Mouse (Mus musculus): ENCODE data around the gene Tmem190. TPM values are rescaled to one million over a fixed set of nuclear protein-coding genes. Genes with fewer than 3 reads are reported as not detected.

The Tmem190 gene
- polyA plus RNA-seq, 1 experiment from 2014 or later, result 0.70 TPM

GRCm38 (mm10) chr7:4741672-4742481, 40.9 kb upstream of the Tmem190 start:
- Histone ChIP-seq H3K4me2 (ENCODE audit: low read length) (peak overlapping the region; percentile 73), H3K36me3 (ENCODE audit: insufficient read depth, low read length) (peaks cover 7% of the 10 kb centered on the region), H3K4me3 (replicated peaks; ENCODE audit: low read depth, low read length) (peak overlapping the region; percentile 57; the same call in 1 of the 2 replicates), H3K9me3 (replicated peaks; ENCODE audit: low read length) (no peaks in the 10 kb centered on the region), H3K27me3 (ENCODE audit: insufficient read depth, low read length) (no peaks in the 10 kb centered on the region), H3K27ac (peak overlapping the region; percentile 85), H3K4me1 (replicated peaks; ENCODE audit: insufficient read depth, low read length) (peaks cover 15% of the 10 kb centered on the region), H3K9ac (ENCODE audit: low read depth, low read length) (peak overlapping the region; percentile 67)
- WGBS, result 82% methylated on average over 21 of the region's 21 CpGs
- TF ChIP-seq CTCF (IDR thresholded peaks at IDR 0.05; ENCODE audit: low read depth), result no peak
- DNase-seq (ENCODE audit: low spot score) (no peak), ATAC-seq (replicated peaks; ENCODE audit: low FRiP score, low read depth) (no peak)

GRCm38 (mm10) chr7:4742482-4742819, 40.3 kb upstream of the Tmem190 start:
- ATAC-seq (replicated peaks; ENCODE audit: low FRiP score, low read depth), result no peak
- no peaks in the 10 kb centered on the region for H3K9me3 ChIP-seq (replicated peaks; ENCODE audit: low read length)
- H3K4me3 ChIP-seq (replicated peaks; ENCODE audit: low read depth, low read length), result no peak overlapping the region
- H3K27ac ChIP-seq, result no peak overlapping the region
- H3K9ac ChIP-seq (ENCODE audit: low read depth, low read length), result no peak overlapping the region
- WGBS, result 88% methylated on average over 6 of the region's 6 CpGs
- peaks cover 15% of the 10 kb centered on the region for H3K4me1 ChIP-seq (replicated peaks; ENCODE audit: insufficient read depth, low read length)
- TF ChIP-seq CTCF (IDR thresholded peaks at IDR 0.05; ENCODE audit: low read depth), result no peak
- H3K4me2 ChIP-seq (ENCODE audit: low read length), result 0 out of 2 replicates have a peak overlapping the region, but pooled peaks have one; percentile 73
- DNase-seq (ENCODE audit: low spot score), result no peak
- peaks cover 7% of the 10 kb centered on the region for H3K36me3 ChIP-seq (ENCODE audit: insufficient read depth, low read length)
- H3K27me3 ChIP-seq (ENCODE audit: insufficient read depth, low read length), result no peaks in the 10 kb centered on the region

- TF ChIP-seq CTCF (IDR thresholded peaks at IDR 0.05; ENCODE audit: low read depth), result no peak
- Histone ChIP-seq H3K36me3 (ENCODE audit: insufficient read depth, low read length) (peaks cover 7% of the 10 kb centered on the region), H3K27me3 (ENCODE audit: insufficient read depth, low read length) (no peaks in the 10 kb centered on the region), H3K27ac (no peak overlapping the region), H3K9ac (ENCODE audit: low read depth, low read length) (no peak overlapping the region), H3K4me2 (ENCODE audit: low read length) (no peak overlapping the region), H3K9me3 (replicated peaks; ENCODE audit: low read length) (no peaks in the 10 kb centered on the region), H3K4me1 (replicated peaks; ENCODE audit: insufficient read depth, low read length) (peaks cover 15% of the 10 kb centered on the region), H3K4me3 (replicated peaks; ENCODE audit: low read depth, low read length) (no peak overlapping the region)
- DNase-seq (ENCODE audit: low spot score) (peak; percentile 53), ATAC-seq (replicated peaks; ENCODE audit: low FRiP score, low read depth) (no peak)
- WGBS, result 60% methylated on average over 2 of the region's 2 CpGs
These were observed 39.4 kb upstream of the Tmem190 start for GRCm38 (mm10) chr7:4743354-4743753.

- Histone ChIP-seq H3K4me2 (ENCODE audit: low read length) (no peak overlapping the region), H3K9me3 (replicated peaks; ENCODE audit: low read length) (no peaks in the 10 kb centered on the region), H3K27me3 (ENCODE audit: insufficient read depth, low read length) (no peaks in the 10 kb centered on the region), H3K9ac (ENCODE audit: low read depth, low read length) (no peak overlapping the region), H3K27ac (no peak overlapping the region), H3K36me3 (ENCODE audit: insufficient read depth, low read length) (peaks cover 7% of the 10 kb centered on the region), H3K4me3 (replicated peaks; ENCODE audit: low read depth, low read length) (no peak overlapping the region), H3K4me1 (replicated peaks; ENCODE audit: insufficient read depth, low read length) (peaks cover 15% of the 10 kb centered on the region)
- TF ChIP-seq CTCF (IDR thresholded peaks at IDR 0.05; ENCODE audit: low read depth), result no peak
- ATAC-seq (replicated peaks; ENCODE audit: low FRiP score, low read depth), result no peak
- DNase-seq (ENCODE audit: low spot score), result no peak
- 96% methylated on average over 6 of the region's 6 CpGs for WGBS
These were observed 37.9 kb upstream of the Tmem190 start for GRCm38 (mm10) chr7:4744886-4745285.

- WGBS, result 85% methylated on average over 22 of the region's 22 CpGs
- DNase-seq (ENCODE audit: low spot score) (no peak), ATAC-seq (replicated peaks; ENCODE audit: low FRiP score, low read depth) (no peak)
- Histone ChIP-seq H3K9me3 (replicated peaks; ENCODE audit: low read length) (no peaks in the 10 kb centered on the region), H3K4me2 (ENCODE audit: low read length) (no peak overlapping the region), H3K27ac (no peak overlapping the region), H3K36me3 (ENCODE audit: insufficient read depth, low read length) (peaks cover 7% of the 10 kb centered on the region), H3K9ac (ENCODE audit: low read depth, low read length) (no peak overlapping the region), H3K27me3 (ENCODE audit: insufficient read depth, low read length) (no peaks in the 10 kb centered on the region), H3K4me3 (replicated peaks; ENCODE audit: low read depth, low read length) (no peak overlapping the region), H3K4me1 (replicated peaks; ENCODE audit: insufficient read depth, low read length) (peaks cover 13% of the 10 kb centered on the region)
- no peak for TF ChIP-seq CTCF (IDR thresholded peaks at IDR 0.05; ENCODE audit: low read depth)
These were observed 36.3 kb upstream of the Tmem190 start for GRCm38 (mm10) chr7:4746326-4746980.

- DNase-seq (ENCODE audit: low spot score) (no peak), ATAC-seq (replicated peaks; ENCODE audit: low FRiP score, low read depth) (no peak)
- Histone ChIP-seq H3K9ac (ENCODE audit: low read depth, low read length) (no peak overlapping the region), H3K27ac (no peak overlapping the region), H3K4me2 (ENCODE audit: low read length) (no peak overlapping the region), H3K4me1 (replicated peaks; ENCODE audit: insufficient read depth, low read length) (peaks cover 13% of the 10 kb centered on the region), H3K4me3 (replicated peaks; ENCODE audit: low read depth, low read length) (no peak overlapping the region), H3K9me3 (replicated peaks; ENCODE audit: low read length) (no peaks in the 10 kb centered on the region), H3K36me3 (ENCODE audit: insufficient read depth, low read length) (peaks cover 7% of the 10 kb centered on the region), H3K27me3 (ENCODE audit: insufficient read depth, low read length) (no peaks in the 10 kb centered on the region)
- 76% methylated on average over 9 of the region's 9 CpGs for WGBS
- TF ChIP-seq CTCF (IDR thresholded peaks at IDR 0.05; ENCODE audit: low read depth), result no peak
These were observed 35.4 kb upstream of the Tmem190 start for GRCm38 (mm10) chr7:4747156-4747899.

All from kidney, postnatal 0 days (tissue).